In the genomic region with DNA sequence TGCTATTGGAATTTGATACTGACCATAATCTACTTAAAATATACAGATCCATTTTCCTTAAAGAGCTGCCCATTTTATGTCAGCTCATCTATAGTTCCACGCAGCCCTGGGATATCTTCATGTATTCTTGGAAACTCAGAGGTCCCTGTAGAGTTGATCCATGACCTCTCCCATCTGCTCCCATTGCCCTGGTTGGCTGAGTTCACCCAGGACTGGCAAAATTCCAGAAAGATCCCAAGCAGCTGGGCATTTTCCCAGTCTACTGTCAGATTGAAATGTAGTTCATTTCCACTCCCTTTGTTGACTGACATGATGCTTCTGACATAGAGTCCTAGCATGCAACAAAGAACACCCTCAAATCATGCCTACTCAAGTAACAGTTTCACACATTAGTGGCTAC, we compare ENCODE assay signal across 30 mouse cellular contexts. TPM values are rescaled to one million over a fixed set of nuclear protein-coding genes. Genes with fewer than 3 reads are reported as not detected.
DNase-seq lines count a peak whose midpoint lies in the region; ATAC-seq and TF ChIP-seq lines count a peak whose summit lies in the region.
"Had no signal": no experiment of that assay in that cellular context is flagged by ENCODE, and none has a peak within 500 bp of the region (broad histone marks: within the 10 kb centered on the region; RNA-seq: fewer than 3 reads in every experiment).

No protein-coding gene starts in this region.

- TF ChIP-seq CTCF in midbrain, postnatal 0 days (IDR thresholded peaks at IDR 0.05), result no peak

- H3K9ac ChIP-seq in midbrain, postnatal 0 days (replicated peaks; ENCODE audit: low read length, poor library complexity, severe bottlenecking), result no peak overlapping the region
- H3K9ac ChIP-seq in midbrain, embryonic 14.5 days (replicated peaks; ENCODE audit: low read length), result no peak overlapping the region
- H3K9ac ChIP-seq: embryonic facial prominence, embryonic 15.5 days; forebrain, embryonic 13.5 days; hindbrain, embryonic 13.5 days; limb, embryonic 12.5 days; liver, embryonic 15.5 days; midbrain, embryonic 15.5 days had no signal

- H3K36me3 ChIP-seq in midbrain, postnatal 0 days (ENCODE audit: insufficient read depth, low read length), result no peaks in the 10 kb centered on the region
- H3K36me3 ChIP-seq in midbrain, embryonic 14.5 days (ENCODE audit: control insufficient read depth, insufficient read depth, low read length), result no peaks in the 10 kb centered on the region
- H3K36me3 ChIP-seq: embryonic facial prominence, embryonic 10.5 days; embryonic facial prominence, embryonic 15.5 days; hindbrain, embryonic 13.5 days; limb, embryonic 12.5 days; liver, embryonic 15.5 days; midbrain, embryonic 15.5 days had no signal

- 48% methylated on average over 1 of the region's 1 CpGs for WGBS in midbrain, postnatal 0 days
- 63% methylated on average over 1 of the region's 1 CpGs for WGBS in midbrain, embryonic 14.5 days

- no peaks in the 10 kb centered on the region for H3K27me3 ChIP-seq in midbrain, postnatal 0 days (ENCODE audit: insufficient read depth, low read length)
- no peaks in the 10 kb centered on the region for H3K27me3 ChIP-seq in midbrain, embryonic 14.5 days (ENCODE audit: control insufficient read depth, insufficient read depth, low read length)
- H3K27me3 ChIP-seq: embryonic facial prominence, embryonic 15.5 days; forebrain, embryonic 13.5 days; hindbrain, embryonic 13.5 days; limb, embryonic 12.5 days; liver, embryonic 15.5 days; midbrain, embryonic 15.5 days had no signal

- no peaks in the 10 kb centered on the region for H3K9me3 ChIP-seq in midbrain, postnatal 0 days (ENCODE audit: low read length)
- no peaks in the 10 kb centered on the region for H3K9me3 ChIP-seq in midbrain, embryonic 14.5 days (ENCODE audit: control insufficient read depth, low read length)
- H3K9me3 ChIP-seq: embryonic facial prominence, embryonic 10.5 days; embryonic facial prominence, embryonic 15.5 days; forebrain, embryonic 13.5 days; hindbrain, embryonic 13.5 days; limb, embryonic 12.5 days; liver, embryonic 15.5 days; midbrain, embryonic 15.5 days had no signal

- DNase-seq in cerebellum, postnatal 10 days, result peak; percentile 86 to 88
- DNase-seq in cerebellum, adult 8-10 months, result no peak
- DNase-seq in kidney, postnatal 10 days, result peak; percentile 28
- no peak for DNase-seq in kidney, adult 9 months
- DNase-seq in midbrain, postnatal 0 days (ENCODE audit: low spot score), result peak; percentile 57
- no peak for DNase-seq in midbrain, embryonic 14.5 days
- DNase-seq in lung, postnatal 36 days, result peak; percentile 52
- DNase-seq in spleen, postnatal 10 days (ENCODE audit: low spot score in 2 of 2), result no peak
- DNase-seq: cerebellum, postnatal 25 days; gastrocnemius, postnatal 25 days; heart, adult 11 months; heart, postnatal 36 days; kidney, adult 11 months; layer of hippocampus, adult 9-11 months; right cerebral cortex, postnatal 4 days; thymus, postnatal 4 days had no signal

- no peak overlapping the region for H3K4me3 ChIP-seq in midbrain, postnatal 0 days (ENCODE audit: low read depth, low read length)
- H3K4me3 ChIP-seq in midbrain, embryonic 14.5 days (replicated peaks; ENCODE audit: low read depth, low read length), result no peak overlapping the region
- H3K4me3 ChIP-seq: embryonic facial prominence, embryonic 10.5 days; embryonic facial prominence, embryonic 15.5 days; forebrain, embryonic 13.5 days; hindbrain, embryonic 13.5 days; limb, embryonic 12.5 days; liver, embryonic 15.5 days; midbrain, embryonic 15.5 days had no signal

- no peaks in the 10 kb centered on the region for H3K4me1 ChIP-seq in midbrain, postnatal 0 days (ENCODE audit: insufficient read depth, low read length)
- H3K4me1 ChIP-seq in midbrain, embryonic 14.5 days (ENCODE audit: control insufficient read depth, insufficient read depth, low read length), result no peaks in the 10 kb centered on the region
- H3K4me1 ChIP-seq: embryonic facial prominence, embryonic 15.5 days; forebrain, embryonic 13.5 days; hindbrain, embryonic 13.5 days; midbrain, embryonic 15.5 days had no signal

- no peak for ATAC-seq in midbrain, postnatal 0 days (ENCODE audit: low FRiP score)
- no peak for ATAC-seq in midbrain, embryonic 14.5 days (ENCODE audit: low FRiP score, low TSS enrichment)
- ATAC-seq: forebrain, embryonic 13.5 days; inflammation-experienced regulatory T-cells, adult 6 months; midbrain, embryonic 15.5 days had no signal

- no peak overlapping the region for H3K4me2 ChIP-seq in midbrain, postnatal 0 days (ENCODE audit: low read depth, low read length, poor library complexity, severe bottlenecking)
- no peak overlapping the region for H3K4me2 ChIP-seq in midbrain, embryonic 14.5 days (ENCODE audit: low read length)
- H3K4me2 ChIP-seq: embryonic facial prominence, embryonic 15.5 days; forebrain, embryonic 13.5 days; heart, embryonic 11.5 days; hindbrain, embryonic 13.5 days; limb, embryonic 12.5 days; liver, embryonic 15.5 days; midbrain, embryonic 15.5 days had no signal

- H3K27ac ChIP-seq in midbrain, postnatal 0 days (ENCODE audit: low read depth, low read length), result no peak overlapping the region
- H3K27ac ChIP-seq in midbrain, embryonic 14.5 days (replicated peaks; ENCODE audit: low read depth, low read length), result no peak overlapping the region
- H3K27ac ChIP-seq: embryonic facial prominence, embryonic 10.5 days; embryonic facial prominence, embryonic 15.5 days; forebrain, embryonic 13.5 days; hindbrain, embryonic 13.5 days; kidney, postnatal 0 days; limb, embryonic 12.5 days; liver, embryonic 15.5 days; midbrain, embryonic 15.5 days had no signal

RNA-seq across cellular contexts. Expression of a gene that starts 15.6 kb away (rescaled TPM):
- 440 and 661 TPM in 2 replicates for total RNA-seq in midbrain, postnatal 0 days (2014; rRNA removed)
- 440 and 453 TPM in 2 replicates for polyA plus RNA-seq in midbrain, postnatal 0 days (2015; fragmentation: Nextera tagmentation; extraction: Ambion mirVana)
- polyA plus RNA-seq in midbrain, embryonic 14.5 days (2014; fragmentation: Nextera tagmentation; extraction: Ambion mirVana), result 488 and 521 TPM in 2 replicates

RNA-seq across cellular contexts. Expression of a gene that starts 33.3 kb away (rescaled TPM):
- total RNA-seq in midbrain, postnatal 0 days (2014; rRNA removed), result 1.4 and 3.9 TPM in 2 replicates
- 2.1 and 2.4 TPM in 2 replicates for polyA plus RNA-seq in midbrain, postnatal 0 days (2015; fragmentation: Nextera tagmentation; extraction: Ambion mirVana)
- 10.7 and 11.6 TPM in 2 replicates for polyA plus RNA-seq in midbrain, embryonic 14.5 days (2014; fragmentation: Nextera tagmentation; extraction: Ambion mirVana)
- total RNA-seq: gastrocnemius, adult 18-20 months; gastrocnemius, postnatal 25 days; heart, postnatal 36 days; liver, adult 2 months; MEL; neutrophil, adult 5-6 weeks had no signal

RNA-seq across cellular contexts. Expression of a gene that starts 36.1 kb away (rescaled TPM):
- total RNA-seq in midbrain, postnatal 0 days (2014; rRNA removed), result 118 and 163 TPM in 2 replicates
- 14.2 and 15.0 TPM in 2 replicates for polyA plus RNA-seq in midbrain, postnatal 0 days (2015; fragmentation: Nextera tagmentation; extraction: Ambion mirVana)
- 10.3 and 13.3 TPM in 2 replicates for polyA plus RNA-seq in midbrain, embryonic 14.5 days (2014; fragmentation: Nextera tagmentation; extraction: Ambion mirVana)

Comparison
In these comparisons a context has a peak if more than half of its experiments do, and no peak if none do; other contexts are left out.
1. DNase-seq: peak in cerebellum, postnatal 10 days (2 of 2), kidney, postnatal 10 days (single experiment), midbrain, postnatal 0 days (single experiment) and lung, postnatal 36 days (single experiment); none in cerebellum, adult 8-10 months (single experiment), kidney, adult 9 months (single experiment), midbrain, embryonic 14.5 days (single experiment) and spleen, postnatal 10 days (0 of 2).